Mouse (Mus musculus): ENCODE measurements around the gene Ebf1. TPM values are rescaled to one million over a fixed set of nuclear protein-coding genes. Genes with fewer than 3 reads are reported as not detected.

The Ebf1 gene
- polyA plus RNA-seq, 1 experiment from 2014 or later = 10.0 TPM

GRCm38 (mm10) chr11:44709073-44709618 is 92.0 kb downstream of the Ebf1 start:
- Histone ChIP-seq H3K27me3 (replicated peaks; ENCODE audit: control insufficient read depth, insufficient read depth, low read length) (no peaks in the 10 kb centered on the region), H3K4me1 (replicated peaks; ENCODE audit: control insufficient read depth, insufficient read depth, low read length) (peaks cover 14% of the 10 kb centered on the region; the same call in 1 of the 2 replicates), H3K9ac (ENCODE audit: low read length) (no peak overlapping the region), H3K27ac (ENCODE audit: low read depth) (no peak overlapping the region), H3K36me3 (ENCODE audit: control insufficient read depth, insufficient read depth, low read length) (no peaks in the 10 kb centered on the region), H3K9me3 (ENCODE audit: control insufficient read depth, low read length) (no peaks in the 10 kb centered on the region), H3K4me3 (ENCODE audit: low read depth, low read length) (no peak overlapping the region), H3K4me2 (ENCODE audit: low read length) (no peak overlapping the region)
- ATAC-seq (replicated peaks; ENCODE audit: low FRiP score, low TSS enrichment, low read depth) = no peak
- no peak for DNase-seq (ENCODE audit: low spot score)

GRCm38 (mm10) chr11:44709869-44710460 is 92.8 kb downstream of the Ebf1 start:
- no peaks in the 10 kb centered on the region for H3K27me3 ChIP-seq (replicated peaks; ENCODE audit: control insufficient read depth, insufficient read depth, low read length)
- H3K9me3 ChIP-seq (ENCODE audit: control insufficient read depth, low read length) = no peaks in the 10 kb centered on the region
- no peak for DNase-seq (ENCODE audit: low spot score)
- H3K9ac ChIP-seq (ENCODE audit: low read length) = no peak overlapping the region
- no peak overlapping the region for H3K27ac ChIP-seq (ENCODE audit: low read depth)
- H3K4me1 ChIP-seq (replicated peaks; ENCODE audit: control insufficient read depth, insufficient read depth, low read length) = peaks cover 14% of the 10 kb centered on the region; the same call in 1 of the 2 replicates
- no peak overlapping the region for H3K4me3 ChIP-seq (ENCODE audit: low read depth, low read length)
- H3K4me2 ChIP-seq (ENCODE audit: low read length) = no peak overlapping the region
- no peaks in the 10 kb centered on the region for H3K36me3 ChIP-seq (ENCODE audit: control insufficient read depth, insufficient read depth, low read length)
- ATAC-seq (replicated peaks; ENCODE audit: low FRiP score, low TSS enrichment, low read depth) = no peak
- 72% methylated on average over 6 of the region's 6 CpGs for WGBS

- ATAC-seq (replicated peaks; ENCODE audit: low FRiP score, low TSS enrichment, low read depth) = no peak
These were observed 93.7 kb downstream of the Ebf1 start for GRCm38 (mm10) chr11:44710861-44711260.

GRCm38 (mm10) chr11:44714188-44714587 is 97.1 kb downstream of the Ebf1 start:
- Histone ChIP-seq H3K36me3 (ENCODE audit: control insufficient read depth, insufficient read depth, low read length) (no peaks in the 10 kb centered on the region), H3K9ac (ENCODE audit: low read length) (no peak overlapping the region), H3K4me1 (replicated peaks; ENCODE audit: control insufficient read depth, insufficient read depth, low read length) (no peaks in the 10 kb centered on the region), H3K4me2 (ENCODE audit: low read length) (no peak overlapping the region), H3K4me3 (ENCODE audit: low read depth, low read length) (no peak overlapping the region), H3K27ac (ENCODE audit: low read depth) (no peak overlapping the region), H3K27me3 (replicated peaks; ENCODE audit: control insufficient read depth, insufficient read depth, low read length) (no peaks in the 10 kb centered on the region), H3K9me3 (ENCODE audit: control insufficient read depth, low read length) (no peaks in the 10 kb centered on the region)
- no peak for DNase-seq (ENCODE audit: low spot score)
- ATAC-seq (replicated peaks; ENCODE audit: low FRiP score, low TSS enrichment, low read depth) = no peak
- 83% methylated on average over 5 of the region's 5 CpGs for WGBS

More at GRCm38 (mm10) chr11:44710861-44711260, 93.7 kb downstream of the Ebf1 start:
- no peak overlapping the region for H3K9ac ChIP-seq (ENCODE audit: low read length)
- no peaks in the 10 kb centered on the region for H3K36me3 ChIP-seq (ENCODE audit: control insufficient read depth, insufficient read depth, low read length)
- H3K4me2 ChIP-seq (ENCODE audit: low read length) = no peak overlapping the region
- H3K27me3 ChIP-seq (replicated peaks; ENCODE audit: control insufficient read depth, insufficient read depth, low read length) = no peaks in the 10 kb centered on the region
- no peak overlapping the region for H3K27ac ChIP-seq (ENCODE audit: low read depth)
- no peak overlapping the region for H3K4me3 ChIP-seq (ENCODE audit: low read depth, low read length)
- DNase-seq (ENCODE audit: low spot score) = no peak
- no peaks in the 10 kb centered on the region for H3K9me3 ChIP-seq (ENCODE audit: control insufficient read depth, low read length)
- H3K4me1 ChIP-seq (replicated peaks; ENCODE audit: control insufficient read depth, insufficient read depth, low read length) = peaks cover 14% of the 10 kb centered on the region; the same call in 1 of the 2 replicates

- H3K36me3 ChIP-seq (ENCODE audit: control insufficient read depth, insufficient read depth, low read length) = no peaks in the 10 kb centered on the region
- DNase-seq (ENCODE audit: low spot score) (no peak), ATAC-seq (replicated peaks; ENCODE audit: low FRiP score, low TSS enrichment, low read depth) (no peak)
- H3K4me3 ChIP-seq (ENCODE audit: low read depth, low read length) = no peak overlapping the region
- WGBS = 70% methylated on average over 4 of the region's 4 CpGs
- no peak overlapping the region for H3K27ac ChIP-seq (ENCODE audit: low read depth)
- H3K4me1 ChIP-seq (replicated peaks; ENCODE audit: control insufficient read depth, insufficient read depth, low read length) = no peaks in the 10 kb centered on the region
- no peaks in the 10 kb centered on the region for H3K27me3 ChIP-seq (replicated peaks; ENCODE audit: control insufficient read depth, insufficient read depth, low read length)
- no peak overlapping the region for H3K4me2 ChIP-seq (ENCODE audit: low read length)
- H3K9me3 ChIP-seq (ENCODE audit: control insufficient read depth, low read length) = no peaks in the 10 kb centered on the region
- H3K9ac ChIP-seq (ENCODE audit: low read length) = no peak overlapping the region
These were observed 98.7 kb downstream of the Ebf1 start for GRCm38 (mm10) chr11:44715776-44716175.

GRCm38 (mm10) chr11:44716928-44717327 is 99.8 kb downstream of the Ebf1 start:
- ATAC-seq (replicated peaks; ENCODE audit: low FRiP score, low TSS enrichment, low read depth) (no peak), DNase-seq (ENCODE audit: low spot score) (no peak)
- Histone ChIP-seq H3K9me3 (ENCODE audit: control insufficient read depth, low read length) (no peaks in the 10 kb centered on the region), H3K9ac (ENCODE audit: low read length) (no peak overlapping the region), H3K36me3 (ENCODE audit: control insufficient read depth, insufficient read depth, low read length) (no peaks in the 10 kb centered on the region), H3K4me1 (replicated peaks; ENCODE audit: control insufficient read depth, insufficient read depth, low read length) (no peaks in the 10 kb centered on the region), H3K27me3 (replicated peaks; ENCODE audit: control insufficient read depth, insufficient read depth, low read length) (no peaks in the 10 kb centered on the region), H3K4me3 (ENCODE audit: low read depth, low read length) (no peak overlapping the region), H3K27ac (ENCODE audit: low read depth) (no peak overlapping the region), H3K4me2 (ENCODE audit: low read length) (no peak overlapping the region)
- 50% methylated on average over 6 of the region's 6 CpGs for WGBS

- Histone ChIP-seq H3K36me3 (ENCODE audit: control insufficient read depth, insufficient read depth, low read length) (no peaks in the 10 kb centered on the region), H3K4me3 (ENCODE audit: low read depth, low read length) (no peak overlapping the region), H3K9me3 (ENCODE audit: control insufficient read depth, low read length) (no peaks in the 10 kb centered on the region), H3K4me1 (replicated peaks; ENCODE audit: control insufficient read depth, insufficient read depth, low read length) (no peaks in the 10 kb centered on the region), H3K27ac (ENCODE audit: low read depth) (no peak overlapping the region), H3K27me3 (replicated peaks; ENCODE audit: control insufficient read depth, insufficient read depth, low read length) (no peaks in the 10 kb centered on the region), H3K9ac (ENCODE audit: low read length) (no peak overlapping the region), H3K4me2 (ENCODE audit: low read length) (no peak overlapping the region)
- WGBS = 53% methylated on average over 7 of the region's 7 CpGs
- ATAC-seq (replicated peaks; ENCODE audit: low FRiP score, low TSS enrichment, low read depth) = no peak
- DNase-seq (ENCODE audit: low spot score) = no peak
These were observed 100.5 kb downstream of the Ebf1 start for GRCm38 (mm10) chr11:44717636-44718035.

- no peak overlapping the region for H3K27ac ChIP-seq (ENCODE audit: low read depth)
- no peaks in the 10 kb centered on the region for H3K9me3 ChIP-seq (ENCODE audit: control insufficient read depth, low read length)
- DNase-seq (ENCODE audit: low spot score) (no peak), ATAC-seq (replicated peaks; ENCODE audit: low FRiP score, low TSS enrichment, low read depth) (no peak)
- H3K9ac ChIP-seq (ENCODE audit: low read length) = no peak overlapping the region
- no peak overlapping the region for H3K4me2 ChIP-seq (ENCODE audit: low read length)
- no peaks in the 10 kb centered on the region for H3K36me3 ChIP-seq (ENCODE audit: control insufficient read depth, insufficient read depth, low read length)
- H3K4me3 ChIP-seq (ENCODE audit: low read depth, low read length) = no peak overlapping the region
- H3K4me1 ChIP-seq (replicated peaks; ENCODE audit: control insufficient read depth, insufficient read depth, low read length) = no peaks in the 10 kb centered on the region
- no peaks in the 10 kb centered on the region for H3K27me3 ChIP-seq (replicated peaks; ENCODE audit: control insufficient read depth, insufficient read depth, low read length)
- WGBS = 91% methylated on average over 4 of the region's 4 CpGs
These were observed 104.9 kb downstream of the Ebf1 start for GRCm38 (mm10) chr11:44721976-44722375.

- 79% methylated on average over 6 of the region's 6 CpGs for WGBS
- Histone ChIP-seq H3K27me3 (replicated peaks; ENCODE audit: control insufficient read depth, insufficient read depth, low read length) (no peaks in the 10 kb centered on the region), H3K36me3 (ENCODE audit: control insufficient read depth, insufficient read depth, low read length) (no peaks in the 10 kb centered on the region), H3K4me1 (replicated peaks; ENCODE audit: control insufficient read depth, insufficient read depth, low read length) (no peaks in the 10 kb centered on the region), H3K4me3 (ENCODE audit: low read depth, low read length) (no peak overlapping the region), H3K9me3 (ENCODE audit: control insufficient read depth, low read length) (no peaks in the 10 kb centered on the region), H3K27ac (ENCODE audit: low read depth) (no peak overlapping the region), H3K9ac (ENCODE audit: low read length) (no peak overlapping the region), H3K4me2 (ENCODE audit: low read length) (no peak overlapping the region)
- DNase-seq (ENCODE audit: low spot score) (no peak), ATAC-seq (replicated peaks; ENCODE audit: low FRiP score, low TSS enrichment, low read depth) (no peak)
These were observed 106.9 kb downstream of the Ebf1 start for GRCm38 (mm10) chr11:44723950-44724502.
